Mouse (Mus musculus) fat pad, adult 2 months (tissue): ENCODE measurements at regions not wholly inside any gene's neighbourhood (a gene's known extent, or its start where the extent isn't known, plus 50 kb on each side); places are given as distances from the start of the nearest gene placed in this dataset.

Experiments used
- DNase-seq: peaks from one replicate; pipeline ENCODE4 v3.0.0-alpha.2; 2011; ENCODE audit warnings: low read depth, low spot score; ENCODE audit errors: extremely low read depth

DNA sequence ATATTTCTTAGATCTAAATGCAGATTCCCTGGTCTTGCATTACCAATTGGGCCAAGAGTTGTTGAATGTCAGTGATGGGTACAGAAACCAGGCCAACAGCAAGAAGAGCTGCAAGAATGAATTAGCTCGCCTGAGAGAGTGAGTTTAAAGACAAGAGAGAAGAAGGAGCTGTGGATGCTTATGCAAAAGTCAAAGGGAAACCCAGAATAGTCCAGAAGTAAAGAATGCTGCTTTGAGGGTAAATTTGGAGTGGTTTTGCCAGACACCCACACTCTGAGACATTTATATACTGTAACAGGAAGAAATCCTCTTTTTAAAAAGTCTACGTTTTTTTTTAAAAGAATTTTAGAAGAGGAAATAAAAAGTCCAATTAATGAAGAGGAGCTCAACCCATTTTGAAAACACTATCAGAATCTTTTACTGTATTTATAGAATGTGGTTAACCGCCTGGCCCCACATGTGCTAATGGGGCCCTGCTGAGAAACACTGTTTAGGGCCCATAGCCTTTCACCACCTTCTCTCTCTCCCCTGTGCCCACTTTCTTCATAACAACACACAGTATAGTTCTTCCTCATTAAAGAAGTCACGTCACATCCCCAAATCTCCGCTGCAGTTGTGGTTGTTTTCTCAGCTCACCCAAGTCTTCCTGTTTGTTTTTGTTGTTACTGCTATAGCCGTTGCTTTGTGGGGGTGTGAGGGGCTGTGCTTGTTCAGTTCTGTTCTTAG is 158.0 kb upstream of the Cited2 start:
- no peak for DNase-seq

DNA sequence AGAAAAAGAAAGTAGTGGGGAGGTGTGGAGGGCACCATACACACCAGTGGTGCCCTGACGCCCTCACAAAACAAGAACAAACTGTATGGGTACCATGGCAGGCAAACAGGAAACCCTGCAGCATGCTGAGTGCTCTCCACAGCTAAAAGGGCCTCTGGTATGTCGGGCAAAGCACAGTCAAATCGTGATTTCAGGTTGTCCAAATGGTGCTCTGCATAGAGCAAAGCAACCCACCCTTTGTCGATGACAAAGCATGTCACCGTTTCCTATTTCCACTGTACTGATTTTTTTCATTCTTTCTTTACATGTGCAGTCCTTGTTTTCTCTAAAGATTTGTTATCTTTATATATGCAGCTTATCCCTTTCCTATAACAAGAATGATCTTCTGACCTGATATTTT is 156.0 kb upstream of the Cited2 start:
- no peak for DNase-seq

DNA sequence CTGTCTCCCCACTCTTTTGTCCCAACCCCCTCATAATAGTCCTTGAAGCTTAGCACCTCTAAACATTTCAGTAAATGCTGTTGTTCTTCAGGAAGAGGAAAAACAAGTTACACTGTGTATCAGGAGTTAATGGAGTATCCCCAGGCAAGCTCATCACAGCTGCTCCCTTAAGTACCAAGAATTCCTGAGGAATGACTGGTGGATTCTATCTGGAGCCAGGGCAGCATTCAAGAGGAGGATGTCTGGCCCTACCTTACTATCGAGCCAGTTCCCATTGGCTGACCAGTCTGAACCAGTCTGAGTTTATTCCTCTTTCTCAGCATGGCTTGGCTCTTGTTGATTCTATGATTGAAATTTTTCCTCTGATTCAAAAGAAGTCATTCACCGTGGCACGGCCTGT is 155.4 kb upstream of the Cited2 start:
- no peak for DNase-seq

DNA sequence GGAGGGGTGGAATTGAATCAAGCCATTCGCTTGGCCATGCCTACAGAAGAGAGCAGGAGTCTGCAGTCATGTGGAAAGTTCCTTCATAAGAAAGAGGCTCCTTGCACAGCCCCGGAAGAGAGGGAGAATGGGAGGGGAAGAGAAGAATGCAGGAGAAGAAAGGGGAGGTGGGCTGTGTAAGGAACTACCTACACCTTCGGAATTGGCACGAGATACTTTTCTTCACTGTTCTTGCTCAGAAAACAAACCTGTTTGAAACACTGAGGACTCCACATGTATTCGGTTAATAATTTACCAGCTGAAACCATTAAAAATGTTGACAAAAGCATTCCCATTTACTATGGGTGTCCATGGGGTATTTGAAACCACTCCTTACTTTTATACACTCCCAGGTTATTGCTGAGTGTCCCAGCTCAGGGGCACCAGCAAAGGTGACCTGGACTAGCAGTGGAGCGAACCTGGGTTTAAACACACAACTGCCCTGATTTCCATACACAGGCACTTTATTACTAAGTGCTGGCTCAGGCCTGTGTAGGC is 153.4 kb upstream of the Cited2 start:
- DNase-seq, result no peak

DNA sequence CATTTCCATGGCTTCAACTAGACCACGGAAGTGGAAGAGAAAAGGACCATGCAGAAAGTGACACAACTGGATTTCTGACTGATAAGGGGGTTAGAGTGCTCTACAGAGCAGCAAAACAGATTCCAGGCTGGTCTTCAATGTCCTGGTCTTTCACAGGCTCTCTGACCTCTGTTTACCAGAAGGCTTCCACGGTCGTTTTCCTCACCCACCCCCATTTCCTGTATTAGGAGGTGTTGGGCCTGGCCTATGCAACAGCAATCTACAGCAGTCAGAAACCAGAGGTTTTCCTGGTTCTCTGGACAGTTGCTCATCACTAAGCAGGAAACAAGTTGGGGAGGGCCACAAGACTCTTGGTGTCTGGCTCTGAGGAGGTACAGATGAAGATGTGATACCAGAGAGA is 148.1 kb upstream of the Cited2 start:
- DNase-seq, result no peak

DNA sequence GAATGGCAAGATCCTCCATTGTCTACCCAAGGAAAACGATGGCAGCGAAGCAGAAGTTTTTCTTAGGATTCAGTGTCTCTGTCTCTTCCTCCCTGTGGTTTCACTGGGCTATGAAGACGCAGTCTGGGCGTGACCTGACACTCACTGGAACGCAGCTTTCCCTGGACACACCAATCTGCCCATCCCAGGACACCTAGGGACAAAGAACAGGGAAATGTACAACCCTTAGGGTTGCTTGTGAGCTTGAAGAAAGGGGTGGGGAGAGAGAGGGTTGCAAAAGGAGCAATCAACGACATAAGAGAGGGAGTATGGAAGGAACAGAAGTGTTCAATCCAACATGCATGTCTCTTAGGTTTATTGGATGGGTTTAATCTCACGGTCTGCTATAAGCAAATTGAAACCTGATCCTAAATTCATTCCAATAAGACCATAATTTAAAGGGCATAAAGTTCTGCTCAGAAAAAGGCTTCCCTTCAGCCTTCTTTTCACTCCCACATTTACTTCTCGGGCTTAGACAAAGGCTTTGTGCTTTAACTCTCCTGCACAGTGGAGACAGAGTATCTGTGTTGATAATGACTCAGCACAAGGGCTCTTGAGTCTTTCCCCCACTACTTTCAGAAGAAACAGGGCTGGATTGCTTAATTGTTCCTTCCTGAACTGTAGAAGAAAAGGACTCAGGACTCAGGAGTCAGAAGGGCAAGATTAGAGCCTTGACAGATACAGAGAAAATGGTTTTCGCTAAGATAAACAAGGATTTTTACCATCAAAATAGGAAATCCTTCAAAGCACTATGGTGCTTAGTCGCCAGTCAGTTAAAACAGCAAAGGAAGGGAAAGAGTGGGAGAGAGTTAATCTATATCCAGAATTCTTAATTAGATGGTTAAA is 147.3 kb upstream of the Cited2 start:
- no peak for DNase-seq

DNA sequence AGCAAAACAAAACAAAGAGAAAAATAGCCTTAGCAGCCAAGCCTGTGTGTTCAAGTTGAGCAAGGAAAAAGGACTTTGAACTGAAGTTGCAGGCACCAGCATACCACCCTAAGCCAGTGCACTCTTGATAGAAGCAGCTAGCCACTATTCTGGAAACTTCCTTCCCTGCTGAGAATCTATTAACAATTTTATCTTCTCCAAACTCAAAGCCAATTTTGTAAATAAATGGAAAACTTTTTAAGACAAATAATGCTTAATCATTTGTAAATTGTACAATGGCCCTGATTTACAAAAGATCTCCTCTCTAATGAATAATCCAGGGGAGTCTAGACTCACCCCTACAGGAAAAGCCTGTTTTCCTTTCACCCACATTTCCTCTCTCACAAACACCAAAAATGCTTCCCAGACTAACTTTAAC is 146.7 kb upstream of the Cited2 start:
- DNase-seq, result no peak

DNA sequence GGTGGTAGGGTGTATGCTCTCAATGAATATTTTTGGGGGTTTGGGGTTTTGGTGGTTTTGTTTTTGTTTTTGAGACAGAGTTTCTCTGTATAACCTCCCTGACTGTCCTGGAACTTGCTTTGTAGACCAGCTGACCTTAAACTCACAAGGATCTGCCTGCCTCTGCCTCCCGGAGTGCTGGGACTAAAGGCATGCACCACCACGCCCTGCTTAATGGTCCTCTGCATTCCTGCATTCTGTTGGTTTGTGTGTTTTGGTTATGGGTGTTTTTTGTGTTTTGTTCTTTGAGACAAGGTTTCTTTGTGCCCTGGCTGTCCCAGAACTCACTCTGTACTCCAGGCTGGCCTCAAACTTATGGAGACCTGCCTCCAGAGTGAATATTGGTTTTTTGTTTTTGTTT is 143.6 kb upstream of the Cited2 start:
- no peak for DNase-seq

DNA sequence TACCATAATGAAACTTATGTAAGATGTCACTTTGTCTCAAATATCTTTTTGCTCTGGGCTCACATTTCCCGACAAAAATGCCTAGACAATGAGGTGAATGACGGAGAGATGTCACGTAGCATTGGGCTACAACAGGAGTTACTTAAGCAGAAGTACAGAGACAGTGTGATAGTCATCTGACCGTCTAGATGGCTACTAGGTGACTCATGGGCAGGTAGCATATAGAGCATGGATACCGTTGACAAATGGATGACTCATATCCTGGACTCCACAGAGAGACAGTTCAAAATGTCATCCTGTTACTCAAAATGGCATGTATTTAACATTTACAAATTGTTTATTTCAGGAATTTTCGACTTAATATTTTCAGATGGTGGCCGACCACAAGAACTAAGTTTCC is 138.2 kb upstream of the Cited2 start:
- no peak for DNase-seq

DNA sequence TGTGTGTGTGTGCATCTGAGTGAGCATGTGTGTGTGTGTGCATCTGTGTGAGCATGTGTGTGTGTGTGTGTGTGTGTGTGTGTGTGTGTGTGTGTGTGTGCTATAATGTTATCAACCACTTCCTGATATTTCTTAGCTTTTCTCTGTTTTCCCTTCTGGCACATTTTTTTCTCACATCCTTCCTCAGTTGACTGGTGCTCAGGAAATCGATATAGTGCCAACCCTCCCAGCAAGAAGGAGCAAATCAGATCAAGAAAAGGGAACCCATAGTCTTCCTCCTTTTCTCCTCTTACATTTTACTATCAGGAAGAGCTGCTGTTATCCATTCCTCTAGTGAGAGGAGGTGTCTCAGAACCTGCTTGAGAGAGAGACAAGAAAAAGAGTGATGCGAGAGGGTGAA is 136.1 kb upstream of the Cited2 start:
- no peak for DNase-seq

DNA sequence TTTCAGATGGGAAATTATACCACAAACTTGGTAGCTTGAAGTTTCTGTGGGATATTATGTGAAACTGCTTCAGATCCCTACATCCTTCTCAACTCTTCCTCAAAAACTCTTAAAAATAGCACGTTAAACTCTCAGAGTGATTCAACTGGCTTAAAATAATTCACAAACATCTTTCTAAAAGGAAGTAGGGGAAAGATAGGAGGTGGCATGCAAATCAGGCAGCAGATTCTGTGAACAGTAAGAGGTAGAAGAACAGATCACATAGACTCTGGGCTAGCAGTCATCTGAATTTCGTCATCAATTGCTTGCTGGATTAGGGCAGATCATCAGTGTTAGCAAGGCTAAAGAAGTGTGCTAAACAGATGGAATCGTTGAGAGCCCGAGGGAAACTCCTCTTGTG is 133.9 kb upstream of the Cited2 start:
- DNase-seq, result no peak

DNA sequence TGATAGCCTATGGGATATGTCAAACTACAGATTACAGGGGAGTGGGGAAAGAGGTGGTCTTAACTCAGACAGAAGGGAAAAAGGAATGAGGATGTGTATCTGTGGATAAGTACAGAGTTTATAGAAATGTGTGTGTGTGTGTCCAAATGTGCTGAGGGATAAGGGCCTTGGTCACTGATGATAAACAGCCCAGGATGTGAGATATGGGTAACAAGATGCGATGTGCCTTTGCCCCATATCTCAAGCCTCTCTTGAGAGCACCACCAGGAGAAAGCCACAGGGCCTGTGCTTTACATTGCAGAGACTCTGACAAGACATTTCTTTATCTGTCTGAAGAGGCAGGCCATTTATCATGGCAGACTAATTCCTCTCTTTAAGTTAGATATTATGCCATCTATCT is 132.8 kb upstream of the Cited2 start:
- no peak for DNase-seq

DNA sequence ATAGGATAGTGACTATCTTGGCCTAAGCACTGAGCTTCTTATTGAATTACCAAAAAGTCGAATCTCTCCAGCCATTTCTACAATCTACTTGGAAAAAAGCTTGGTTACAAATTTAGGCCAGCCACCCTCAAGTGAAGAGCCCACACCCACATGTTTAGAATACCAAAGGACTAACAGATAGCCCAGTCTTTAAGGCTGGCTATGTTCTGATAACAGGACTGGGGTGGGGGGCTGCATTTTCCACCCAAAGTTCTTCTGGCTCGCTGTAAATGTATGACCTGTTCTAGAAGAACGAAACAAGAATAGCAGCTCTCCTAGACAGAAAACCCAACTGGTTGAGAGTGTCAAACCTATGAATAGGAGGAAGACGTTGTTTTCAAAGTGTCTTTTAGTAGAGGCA is 130.6 kb upstream of the Cited2 start:
- DNase-seq, result no peak

DNA sequence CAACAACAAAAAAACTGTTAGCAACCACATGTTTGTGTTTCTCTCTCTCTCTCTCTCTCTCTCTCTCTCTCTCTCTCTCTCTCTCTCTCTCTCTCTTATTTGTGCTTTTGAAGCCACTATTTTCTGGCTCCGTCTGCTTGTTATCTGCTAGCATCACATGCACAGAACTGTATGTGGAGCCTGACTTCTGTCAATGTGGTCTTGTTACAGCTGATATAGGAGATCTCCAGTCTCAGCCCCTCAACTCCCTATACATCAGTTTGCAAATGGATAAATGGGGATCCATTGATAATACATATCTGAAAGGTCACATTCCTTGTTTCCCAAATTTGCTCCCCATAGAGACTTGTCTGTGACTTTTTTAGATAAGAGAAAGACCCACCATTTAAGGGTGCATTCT is 126.9 kb upstream of the Cited2 start:
- no peak for DNase-seq

DNA sequence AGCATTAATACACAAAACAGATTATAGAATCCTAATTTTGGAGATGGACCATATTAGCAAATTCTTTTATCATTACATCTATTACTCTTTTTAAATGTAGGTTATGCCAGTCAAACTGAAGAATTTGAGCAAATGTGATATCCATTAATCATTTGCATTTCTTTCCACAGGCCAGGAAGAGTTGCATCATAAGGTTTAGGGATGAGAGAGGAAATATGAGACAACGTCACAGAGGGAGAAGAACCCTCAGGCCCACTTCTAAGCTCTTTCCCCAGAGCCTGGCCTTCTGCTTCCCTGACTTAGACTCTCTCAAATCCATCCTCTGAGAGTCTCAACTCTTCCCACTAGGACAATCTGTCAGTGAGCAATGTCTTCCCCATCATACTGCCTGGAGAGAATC is 126.3 kb upstream of the Cited2 start:
- DNase-seq, result no peak

DNA sequence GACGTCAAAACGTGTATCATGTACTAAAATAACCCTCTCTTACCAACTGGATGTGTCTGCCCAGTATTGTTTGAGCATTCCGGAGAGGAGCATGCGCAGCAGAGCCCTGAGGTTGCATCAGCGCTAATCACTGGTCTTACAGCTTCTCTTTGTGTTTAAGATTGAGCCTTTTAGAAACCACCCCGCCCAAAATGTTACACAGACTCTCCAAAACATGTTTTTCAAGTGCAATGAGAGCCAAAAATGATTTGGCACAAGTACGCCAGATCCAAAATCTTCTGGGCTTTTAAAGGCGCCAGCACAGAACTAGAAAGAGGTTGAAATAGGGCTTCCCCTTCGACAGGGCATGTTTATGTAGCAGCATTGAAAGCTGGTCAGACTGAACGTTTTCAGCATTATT is 123.8 kb upstream of the Cited2 start:
- DNase-seq, result peak; percentile 49

DNA sequence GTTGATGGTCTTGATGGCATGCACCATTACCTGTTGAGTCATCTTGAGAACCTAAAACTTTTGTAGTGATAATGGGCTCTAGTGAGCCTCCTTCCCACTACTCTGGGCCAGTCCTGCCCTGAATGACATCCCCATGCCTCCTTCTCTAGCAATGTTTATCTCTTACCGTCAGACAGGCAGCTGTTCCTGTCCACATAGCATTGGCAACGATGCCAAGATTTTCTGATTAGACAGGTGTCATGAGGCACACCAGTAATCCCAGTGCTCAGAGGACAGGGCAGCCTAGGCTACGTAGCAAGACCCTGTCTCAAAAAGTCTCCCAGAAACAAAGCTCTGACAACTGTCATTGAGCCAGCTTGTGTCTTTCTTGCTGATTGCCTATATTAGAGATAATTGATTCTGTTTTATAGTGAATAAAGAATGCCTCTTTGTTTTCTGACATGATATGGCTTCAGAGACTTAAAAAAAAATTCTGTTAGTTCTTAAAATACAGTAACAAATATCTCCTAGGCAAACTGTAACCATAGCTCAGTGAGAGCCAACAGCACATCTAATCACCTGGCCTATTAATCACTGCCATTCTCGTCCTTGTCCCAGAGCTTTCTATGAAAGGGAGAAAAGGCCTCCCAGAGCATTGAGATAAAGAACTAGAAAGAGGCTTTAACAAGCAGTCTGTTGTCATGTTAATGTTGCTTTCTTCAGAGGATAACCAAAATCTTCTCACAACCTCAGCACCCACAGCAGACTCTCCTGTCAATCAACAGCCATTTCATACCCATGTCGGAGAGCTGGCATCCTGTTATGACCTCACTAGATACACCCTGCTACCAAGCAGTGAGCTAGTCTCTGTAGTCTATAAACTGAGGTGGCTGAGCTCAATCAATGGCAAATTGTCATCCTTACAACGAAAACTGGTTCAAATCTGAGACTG is 122.9 kb upstream of the Cited2 start:
- DNase-seq, result no peak

DNA sequence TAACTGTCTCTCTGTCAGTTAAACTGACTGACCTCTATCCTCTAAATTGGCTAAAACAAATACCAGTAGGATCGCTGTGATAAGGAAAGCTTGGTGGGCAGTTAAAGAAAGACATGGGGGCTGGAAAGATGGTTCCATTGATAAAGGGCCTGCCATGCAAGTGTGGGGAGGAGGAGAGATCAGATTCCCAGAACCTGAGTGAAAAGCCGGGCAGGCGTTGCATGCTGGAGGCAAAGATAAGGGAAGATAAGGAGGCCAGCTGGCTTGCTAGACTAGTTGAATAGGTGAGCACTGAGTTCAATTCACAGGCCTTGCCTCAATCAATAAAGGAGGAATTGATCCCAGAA is 122.3 kb upstream of the Cited2 start:
- no peak for DNase-seq

DNA sequence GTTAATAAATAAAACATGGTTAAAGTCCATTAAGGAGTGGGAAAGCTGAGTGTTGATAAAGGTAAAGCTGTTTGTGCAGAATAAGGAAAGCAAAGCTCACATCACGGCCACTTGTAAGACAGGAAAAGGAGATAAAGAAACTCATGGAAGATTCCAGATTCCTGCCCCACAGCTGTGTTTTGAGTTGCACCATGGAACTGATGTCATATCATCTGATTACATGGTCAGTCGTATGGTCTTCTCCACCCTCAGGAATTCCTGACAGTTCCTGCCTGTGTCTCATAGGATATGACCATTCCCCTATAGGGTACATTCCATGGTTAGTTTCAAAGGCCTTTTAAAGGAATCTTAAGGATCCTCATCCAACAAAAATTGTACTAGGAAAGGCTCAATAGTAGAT is 120.6 kb upstream of the Cited2 start:
- no peak for DNase-seq

DNA sequence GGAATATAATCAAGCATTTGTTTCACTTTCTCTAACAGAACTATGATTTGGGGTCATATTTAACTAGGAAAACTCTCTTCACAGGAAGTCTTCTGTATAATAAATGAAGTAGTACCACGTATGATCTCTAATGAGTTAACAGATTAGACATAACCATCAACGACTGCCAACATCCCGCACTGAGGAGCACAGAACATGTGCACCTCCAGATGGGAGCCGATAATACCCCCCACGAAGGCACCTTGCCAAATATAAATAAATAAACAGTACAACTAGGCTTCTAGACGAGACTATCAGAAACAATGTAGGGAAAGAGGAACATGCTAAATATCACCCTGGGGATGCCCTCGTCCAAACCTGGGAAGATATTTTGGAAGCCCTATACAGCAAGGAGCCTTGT is 114.8 kb upstream of the Cited2 start:
- DNase-seq, result no peak

DNA sequence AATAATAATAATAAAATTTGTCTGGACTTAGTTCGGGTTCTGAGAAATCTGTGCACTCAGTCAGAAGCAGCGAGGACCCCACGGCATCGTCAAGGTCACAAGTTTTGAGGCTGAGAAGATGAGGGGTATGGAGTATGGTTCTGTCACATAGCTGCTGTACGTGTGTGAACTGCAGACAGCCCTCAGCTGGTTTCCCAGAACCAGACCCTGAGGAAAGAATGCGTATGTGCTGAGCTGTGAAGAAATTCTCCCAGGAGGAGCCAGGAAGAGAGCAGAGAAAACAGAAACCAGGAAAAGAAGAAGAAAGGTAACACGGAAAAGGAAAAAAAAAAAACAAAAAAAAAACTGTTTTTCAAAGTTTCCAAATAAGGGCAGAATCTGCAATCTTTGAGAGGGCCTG is 112.4 kb upstream of the Cited2 start:
- DNase-seq, result no peak
